Mouse (Mus musculus): ENCODE data around the gene Sec14l4.

Gene Sec14l4

DNA sequence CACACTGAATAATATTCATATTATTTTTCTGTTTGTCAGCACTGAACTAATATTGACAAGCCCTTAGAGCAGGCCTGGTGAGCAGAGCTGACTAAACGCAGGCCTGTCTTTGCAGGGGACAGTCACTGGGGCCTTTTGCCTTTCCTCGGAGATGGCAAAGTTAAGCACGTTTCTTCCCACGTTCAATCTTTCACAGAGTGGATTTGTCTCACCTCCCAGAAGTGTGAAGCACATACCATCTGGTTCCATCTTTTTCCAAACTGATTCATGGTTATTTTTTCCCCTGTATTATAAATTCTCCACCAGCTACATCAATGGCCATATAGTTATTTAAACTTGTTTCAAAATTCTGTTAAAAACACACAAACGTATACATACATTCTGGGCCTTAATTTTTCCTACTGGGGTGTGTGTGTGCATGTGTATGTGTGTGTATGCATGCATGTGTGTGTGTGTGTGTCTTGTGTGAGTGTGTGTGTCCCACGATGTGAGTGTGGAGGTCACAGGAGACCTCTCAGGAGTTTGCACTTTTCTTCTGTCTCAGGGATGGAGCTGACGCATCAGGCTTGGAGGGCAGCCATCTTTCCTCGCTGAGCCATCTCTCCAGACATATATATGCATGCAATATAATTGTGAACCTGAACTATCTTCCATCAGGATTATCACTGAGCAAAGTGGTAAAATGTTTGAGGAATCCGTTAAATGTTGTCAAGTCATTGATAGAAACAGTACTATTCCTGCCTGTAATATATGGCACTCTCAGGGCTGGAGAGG is 3.5 kb upstream of the Sec14l4 start:
- no peak for DNase-seq (ENCODE audit: low spot score)

DNA sequence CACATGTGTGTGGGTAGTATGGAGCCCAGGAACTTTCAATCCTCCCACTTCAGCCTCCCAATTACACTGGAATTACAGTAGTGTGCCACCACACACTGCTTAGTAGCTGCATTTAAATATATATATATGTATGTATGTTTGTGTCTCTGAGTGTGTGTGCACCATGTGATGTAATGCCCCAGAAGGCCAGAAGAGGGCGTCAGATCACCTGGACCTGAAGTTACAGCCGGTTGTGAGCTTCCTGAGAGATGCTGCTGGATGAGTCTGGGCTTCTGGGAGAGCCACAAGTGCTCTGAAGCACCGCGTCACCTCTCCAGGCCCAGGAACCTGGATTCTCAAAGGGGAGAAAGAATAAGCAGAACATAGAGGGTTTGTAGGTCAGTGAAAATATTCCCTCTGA is 1.9 kb upstream of the Sec14l4 start:
- no peak for DNase-seq (ENCODE audit: low spot score)

DNA sequence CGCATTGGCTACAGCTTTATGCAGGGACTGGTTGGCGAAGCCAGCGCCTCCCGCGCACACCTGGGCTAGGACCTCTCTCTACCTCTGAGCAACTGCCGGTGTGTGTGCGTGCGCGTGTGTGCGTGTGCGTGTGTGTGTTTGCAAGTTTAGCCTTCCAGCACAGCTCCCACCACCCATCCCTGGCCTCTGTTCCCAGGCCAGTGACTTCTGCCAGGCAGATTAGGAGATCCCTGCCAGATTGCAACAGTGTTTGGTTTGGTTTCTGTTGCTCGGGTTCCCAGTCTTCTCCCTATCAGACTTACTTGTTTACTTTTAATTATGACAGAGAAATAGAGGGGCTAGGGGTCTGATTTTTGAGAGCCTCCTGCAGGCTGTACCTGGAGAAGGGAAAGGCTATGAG is 699 bp downstream of the Sec14l4 start:
- DNase-seq (ENCODE audit: low spot score): no peak

DNA sequence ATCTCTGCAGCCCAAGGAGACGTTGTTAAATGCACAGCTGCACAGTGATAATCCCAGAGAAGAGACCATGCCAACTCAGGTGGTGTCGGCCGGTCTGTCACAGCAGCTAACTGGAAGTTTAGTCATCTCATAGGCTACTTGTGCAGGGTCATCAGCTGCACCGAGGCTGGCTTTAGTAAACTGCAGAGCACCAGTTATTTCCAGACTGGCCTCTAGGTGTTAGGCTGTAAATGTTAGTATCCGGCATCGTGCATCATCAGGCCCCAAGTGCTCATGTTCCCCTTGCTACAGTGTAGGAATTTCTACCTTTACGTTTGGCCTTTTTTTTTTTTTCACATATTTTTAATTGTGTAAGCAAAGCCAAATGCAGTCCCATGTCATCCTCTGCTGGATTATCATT is 2.2 kb downstream of the Sec14l4 start:
- no peak for DNase-seq (ENCODE audit: low spot score)

DNA sequence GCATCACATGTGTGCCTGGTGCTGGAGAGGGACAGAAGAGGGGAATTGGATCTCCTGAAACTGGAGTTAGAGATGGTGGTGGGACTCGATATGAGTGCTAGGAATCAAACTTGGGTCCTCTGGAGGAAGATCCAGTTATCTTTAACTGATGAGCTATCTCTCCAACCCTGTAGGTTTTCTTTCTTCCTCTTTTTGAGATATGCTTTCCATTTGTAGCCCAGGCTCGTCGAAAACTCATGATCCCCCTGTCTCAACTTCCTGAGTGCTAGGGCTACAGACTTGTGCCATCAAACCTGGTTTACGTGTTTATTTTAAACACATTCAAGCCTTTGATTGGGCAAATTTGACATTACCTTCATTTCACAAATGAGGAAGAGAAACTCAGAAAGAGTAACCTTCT is 2.9 kb downstream of the Sec14l4 start:
- no peak for DNase-seq (ENCODE audit: low spot score)

DNA sequence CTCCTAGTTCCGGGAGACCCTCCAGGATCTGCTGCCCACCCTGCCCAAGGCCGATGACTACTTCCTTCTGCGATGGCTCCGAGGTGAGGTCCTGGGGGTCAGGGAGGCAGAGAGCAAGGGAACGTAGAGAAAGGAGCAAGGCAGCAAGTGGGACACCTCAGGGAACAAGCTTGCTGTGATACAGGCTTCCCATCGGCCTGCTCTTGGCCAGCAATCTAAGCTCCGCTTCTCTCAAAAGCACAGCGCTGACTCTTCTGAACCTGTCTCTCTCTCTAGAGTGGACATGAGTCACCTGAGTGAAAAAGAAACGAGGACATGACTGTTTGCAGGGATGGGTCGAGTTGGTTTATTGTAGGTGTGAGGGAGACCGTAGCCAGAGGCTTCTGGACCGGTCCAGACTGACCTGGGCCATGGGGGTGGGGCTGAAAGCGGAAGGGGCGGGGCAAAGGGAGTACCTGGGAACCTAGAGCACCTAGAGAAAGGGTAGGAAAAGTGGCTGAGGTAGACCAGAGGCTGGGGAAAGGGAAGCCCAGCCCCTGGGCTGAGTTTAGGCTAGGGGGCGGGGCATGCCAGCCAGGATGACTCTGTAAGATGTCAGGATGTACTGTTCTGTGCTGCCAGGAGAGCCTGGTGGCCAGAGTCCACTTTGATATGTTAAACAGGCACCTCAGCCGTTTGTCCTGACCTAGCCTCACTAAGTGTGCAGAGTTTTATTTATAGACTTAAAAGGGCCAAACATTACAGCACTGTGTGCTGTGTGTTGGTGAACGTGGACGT is 4.0 kb downstream of the Sec14l4 start:
- DNase-seq (ENCODE audit: low spot score): peak; percentile 6

DNA sequence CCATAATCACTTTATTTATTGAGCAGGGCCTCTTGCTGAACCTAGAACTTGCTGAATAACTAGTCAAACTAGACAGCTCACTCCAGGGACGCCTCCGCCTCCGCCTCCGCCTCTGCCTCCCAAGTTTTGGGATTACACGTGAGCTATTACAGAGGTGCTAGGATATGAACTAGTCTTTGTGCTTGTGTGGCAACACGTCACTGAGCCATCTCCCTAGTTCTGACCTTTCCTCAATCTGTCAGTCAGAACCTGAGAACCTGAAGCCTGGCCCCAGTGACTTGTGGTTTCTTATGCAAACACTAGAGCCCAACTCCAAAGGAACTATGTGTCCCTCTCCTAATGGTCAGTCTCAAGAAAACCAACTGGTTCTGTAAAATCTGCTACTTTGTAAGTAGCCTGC is 4.7 kb downstream of the Sec14l4 start:
- no peak for DNase-seq (ENCODE audit: low spot score)

DNA sequence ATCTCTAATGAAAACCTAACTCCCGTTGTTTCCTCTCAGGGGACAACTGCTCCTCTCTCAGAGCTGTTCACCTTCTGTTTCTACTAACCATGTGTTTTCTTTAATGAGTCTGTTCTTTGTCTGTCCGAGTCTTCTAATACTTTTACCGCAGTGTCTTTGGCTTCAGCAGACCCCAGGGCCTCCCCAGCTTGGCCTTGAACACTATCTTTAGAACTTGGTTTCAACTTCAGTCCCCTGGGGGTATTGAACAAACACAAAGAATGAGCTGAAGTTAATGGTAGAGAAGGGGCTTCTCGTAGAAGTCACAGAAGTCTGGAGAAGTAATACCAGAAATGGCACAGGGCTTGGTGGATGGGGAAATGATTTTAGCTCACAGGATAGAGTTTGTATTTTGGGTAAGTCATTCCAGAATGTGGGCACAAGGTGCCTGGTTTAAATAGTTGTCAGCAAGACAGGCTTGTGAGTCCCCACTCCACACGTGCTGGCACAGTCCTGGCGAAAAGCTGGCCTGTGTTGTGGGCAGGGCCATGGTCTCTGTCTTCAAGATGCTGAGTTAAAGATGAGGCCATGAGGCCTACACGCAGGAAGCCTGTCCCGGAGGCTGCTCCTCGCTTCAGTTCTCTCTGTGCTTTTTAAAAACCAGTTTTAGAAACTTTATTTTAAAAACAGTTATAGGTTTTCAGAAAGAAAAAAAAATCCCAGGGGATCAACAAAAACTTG is 5.3 kb downstream of the Sec14l4 start:
- DNase-seq (ENCODE audit: low spot score): no peak

DNA sequence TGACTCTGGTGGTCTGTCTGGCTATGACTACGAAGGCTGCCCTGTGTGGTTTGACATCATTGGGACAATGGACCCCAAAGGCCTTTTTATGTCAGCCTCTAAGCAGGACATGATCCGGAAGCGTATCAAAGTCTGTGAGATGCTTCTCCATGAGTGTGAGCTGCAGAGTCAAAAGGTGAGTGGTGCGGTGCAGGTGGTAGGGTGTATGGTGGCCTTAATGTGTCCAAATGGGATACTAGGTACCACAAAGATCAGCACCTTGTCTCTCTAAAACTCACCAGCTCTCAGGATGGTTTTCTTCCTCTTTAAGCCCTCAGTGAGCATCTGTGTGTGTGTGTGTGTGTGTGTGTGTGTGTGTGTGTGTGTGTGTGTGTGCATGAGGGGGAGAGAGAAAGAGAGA is 8.7 kb downstream of the Sec14l4 start:
- DNase-seq (ENCODE audit: low spot score): no peak

DNA sequence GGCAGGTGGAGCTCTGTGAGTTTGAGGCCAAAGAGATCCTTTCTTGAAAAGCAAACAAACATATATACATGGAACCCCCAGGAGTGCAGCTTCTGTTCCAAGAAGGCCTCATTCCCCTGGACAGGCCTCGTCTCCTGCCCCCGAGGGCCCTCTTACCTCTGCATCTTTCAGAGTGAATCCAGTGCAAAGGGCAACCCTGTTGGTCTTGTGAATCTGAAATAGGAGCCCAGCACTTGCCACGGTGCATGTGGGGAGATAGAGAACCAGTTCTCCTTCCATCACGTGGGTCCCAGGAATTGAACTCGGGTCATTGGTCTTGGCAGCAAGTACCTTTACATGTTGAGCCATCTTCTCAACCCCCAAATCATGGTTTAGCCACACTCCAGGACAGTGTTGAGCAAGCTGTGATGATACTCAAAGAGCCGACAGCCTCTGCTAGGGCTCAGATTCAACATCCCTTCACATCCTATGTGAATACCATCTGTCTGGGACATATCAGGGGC is 9.9 kb downstream of the Sec14l4 start:
- DNase-seq (ENCODE audit: low spot score): no peak

DNA sequence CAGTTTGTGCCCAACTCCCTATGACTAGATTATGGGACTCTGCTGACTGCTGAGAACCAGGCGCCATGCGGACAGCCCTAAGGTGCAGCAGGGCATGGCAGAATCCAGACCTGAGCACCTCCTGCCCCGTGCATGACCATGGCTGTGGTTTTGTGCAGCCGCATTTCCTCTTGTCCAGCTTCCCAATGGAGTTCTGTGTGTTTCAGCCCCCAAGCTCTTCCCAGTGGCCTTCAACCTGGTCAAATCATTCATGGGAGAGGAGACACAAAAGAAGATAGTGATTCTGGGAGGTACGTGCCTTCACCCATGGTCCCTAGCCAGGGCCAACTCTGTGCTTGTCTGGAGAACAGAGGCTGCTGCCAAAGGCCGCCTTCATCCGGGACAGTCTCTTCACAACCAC is 11.8 kb downstream of the Sec14l4 start:
- DNase-seq (ENCODE audit: low spot score): no peak

DNA sequence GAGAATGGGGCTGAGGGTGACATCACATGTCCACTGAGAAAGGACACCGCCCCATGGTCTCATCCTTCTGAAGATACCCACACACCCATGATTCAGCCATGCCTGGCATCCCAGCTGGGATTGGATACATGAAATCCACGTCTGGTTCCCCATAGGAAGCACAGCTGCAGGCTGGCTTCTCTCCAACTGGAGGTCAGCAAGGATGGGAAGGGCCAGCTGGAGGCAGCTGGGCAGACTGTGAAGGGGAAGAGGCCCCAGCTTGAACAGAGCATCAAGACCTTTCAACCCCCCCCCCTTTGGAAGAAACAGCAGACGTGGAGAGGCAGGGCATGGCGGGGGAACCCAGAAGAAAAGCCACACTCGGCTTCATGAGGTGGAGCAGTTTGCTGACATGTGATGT is 15.3 kb downstream of the Sec14l4 start:
- no peak for DNase-seq (ENCODE audit: low spot score)

DNA sequence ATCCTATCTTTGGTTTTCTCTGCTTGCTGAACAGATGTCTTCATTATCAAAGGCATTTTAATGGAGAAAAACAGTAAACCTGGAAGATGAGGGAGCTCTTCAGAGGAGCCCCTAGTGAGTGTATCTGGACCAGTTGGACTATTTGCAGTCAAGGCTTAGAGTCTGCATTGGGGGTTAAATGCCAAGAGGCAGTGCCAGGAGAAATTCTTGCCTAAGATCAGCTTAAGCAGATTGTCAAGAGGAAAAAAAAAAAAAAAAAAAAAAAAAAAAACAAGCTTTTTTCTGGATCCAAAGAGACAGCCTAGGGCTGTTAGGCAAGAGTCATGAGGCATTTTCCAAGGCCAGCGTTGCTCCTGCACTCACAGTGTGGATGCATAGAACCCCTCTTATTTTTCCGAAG is 16.5 kb downstream of the Sec14l4 start:
- DNase-seq (ENCODE audit: low spot score): no peak

DNA sequence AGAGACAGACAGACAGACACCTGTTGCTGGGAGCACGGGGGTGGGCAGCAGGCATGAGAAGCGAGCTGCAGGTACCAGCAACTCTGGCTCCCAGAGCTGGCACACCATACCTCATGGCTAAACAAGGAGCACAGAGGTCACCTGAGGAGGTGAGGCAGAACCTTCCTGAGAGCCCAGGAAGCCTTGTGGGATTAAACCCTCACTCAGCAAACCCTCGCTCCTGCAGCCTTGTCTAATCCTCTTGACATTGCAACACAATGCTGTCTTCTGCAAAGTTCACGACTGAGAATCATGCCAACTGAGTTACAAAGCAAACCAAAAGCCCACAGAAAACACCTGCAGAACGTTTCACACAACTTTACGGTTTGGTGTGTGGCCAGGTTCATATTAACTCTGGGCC is 17.2 kb downstream of the Sec14l4 start:
- DNase-seq (ENCODE audit: low spot score): no peak

DNA sequence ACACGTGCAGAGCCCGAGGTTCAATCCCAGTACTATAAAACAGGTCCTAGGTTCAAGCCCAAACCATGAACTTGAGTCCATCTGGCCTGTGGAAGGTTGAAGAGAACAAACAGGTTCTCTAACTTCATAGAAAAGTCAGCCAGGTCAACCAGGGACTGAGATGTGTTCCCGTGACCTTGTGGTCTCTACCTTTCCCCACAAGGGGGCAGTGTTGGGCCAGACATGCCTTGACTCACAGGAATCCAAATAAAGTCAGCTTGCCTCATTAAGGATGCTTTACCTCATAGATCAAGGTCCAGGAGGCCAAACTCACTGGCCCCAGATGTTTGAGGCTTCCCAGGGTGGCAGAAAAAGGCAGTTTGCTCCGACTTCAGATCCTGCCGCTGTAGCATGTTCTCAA is 22.3 kb downstream of the Sec14l4 start:
- DNase-seq (ENCODE audit: low spot score): peak; percentile 70

DNA sequence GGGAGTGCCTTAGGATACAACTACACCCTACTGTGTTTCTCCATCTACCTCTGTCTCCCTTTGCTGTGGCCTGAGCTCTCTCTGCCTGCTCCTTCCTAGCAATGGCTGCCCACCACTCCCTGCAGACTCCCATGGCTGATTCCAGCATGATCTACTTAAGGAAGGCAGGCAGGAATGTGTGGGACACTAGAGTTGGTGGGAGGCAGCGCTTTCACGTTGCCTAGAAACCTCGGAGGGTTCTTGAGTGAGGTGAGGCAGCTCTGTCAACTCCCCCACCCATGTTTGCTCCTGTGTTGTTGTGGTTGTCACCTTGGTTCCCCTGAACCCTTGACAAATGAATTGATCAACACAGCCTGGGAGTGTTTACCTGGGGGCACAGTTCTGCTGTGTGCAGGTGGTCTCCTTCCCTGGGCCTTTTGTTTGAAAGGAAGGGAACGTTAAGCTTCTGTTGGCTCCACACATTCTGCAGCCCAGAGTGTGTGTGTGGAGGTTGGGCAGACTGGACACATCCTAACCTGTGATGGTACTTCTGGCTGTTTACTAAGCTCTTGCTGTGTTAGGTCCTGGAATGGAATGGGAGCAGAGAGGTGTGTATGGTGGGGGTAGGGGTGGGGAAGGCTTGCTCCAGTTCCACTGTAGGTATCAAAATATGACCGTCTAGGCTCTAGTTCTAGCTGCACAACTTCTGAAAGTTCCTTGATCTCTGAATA is 29.8 kb downstream of the Sec14l4 start:
- DNase-seq (ENCODE audit: low spot score): no peak

DNA sequence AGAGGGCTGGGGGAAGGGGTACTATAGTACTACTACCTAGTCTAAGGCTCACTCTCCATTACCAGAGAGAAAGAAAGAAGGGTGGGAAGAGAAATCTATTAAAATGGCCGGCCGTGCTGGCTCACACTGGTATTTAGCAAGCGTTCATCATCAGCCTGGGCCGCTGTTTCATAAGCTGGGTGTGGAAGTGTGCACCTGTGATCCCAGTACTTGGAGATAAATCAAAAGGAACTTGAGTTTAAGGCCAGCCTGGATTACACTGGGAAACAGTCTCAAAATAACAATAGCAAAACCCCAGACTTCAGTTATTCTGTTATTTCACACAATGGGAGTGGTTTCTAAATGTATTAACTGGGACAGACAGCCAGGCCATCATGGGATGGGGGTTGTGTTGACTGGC is 31.3 kb downstream of the Sec14l4 start:
- no peak for DNase-seq (ENCODE audit: low spot score)

DNA sequence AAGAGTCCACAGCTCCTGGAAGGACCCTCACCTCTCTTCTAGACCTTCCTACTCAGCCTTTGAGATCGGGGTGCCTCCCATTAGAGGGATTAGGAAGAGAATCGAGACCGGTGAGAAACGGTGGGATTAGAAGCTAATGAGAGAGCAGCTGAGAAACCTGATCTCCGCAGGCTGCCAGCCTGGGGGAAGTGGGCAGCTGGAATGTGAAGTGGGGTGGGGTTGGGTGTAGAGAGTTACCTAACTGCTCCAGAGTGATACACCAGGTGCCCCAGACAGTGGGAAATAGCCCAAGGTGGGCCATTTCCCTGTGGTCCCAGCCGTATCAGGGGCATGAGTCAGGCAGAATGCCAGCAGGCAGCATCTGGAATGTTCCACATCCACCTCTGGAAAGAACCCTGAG is 31.7 kb downstream of the Sec14l4 start:
- no peak for DNase-seq (ENCODE audit: low spot score)

DNA sequence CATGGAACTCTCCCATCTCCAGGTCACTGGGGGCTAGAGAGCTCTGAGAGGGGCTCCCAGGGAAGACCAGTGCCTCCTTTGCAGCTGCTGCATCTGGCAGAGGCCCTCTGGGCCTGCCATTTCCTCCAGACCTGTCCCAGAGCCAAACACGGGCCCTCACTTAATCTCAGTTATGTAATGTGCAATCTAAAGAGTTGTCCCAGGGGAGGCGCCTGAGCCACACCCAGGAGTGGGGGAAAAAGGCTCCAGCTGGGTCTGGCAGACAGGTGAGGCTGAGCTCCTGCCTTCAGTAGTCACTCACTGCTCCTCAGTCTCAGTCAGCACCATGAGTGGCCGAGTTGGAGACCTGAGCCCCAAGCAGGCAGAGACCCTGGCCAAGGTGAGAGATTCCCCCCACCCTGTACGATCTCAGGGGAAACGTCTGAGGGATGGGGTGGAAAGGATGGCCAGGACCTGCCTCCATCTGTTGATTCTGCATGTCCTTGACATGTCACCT is 33.4 kb downstream of the Sec14l4 start, which contains the start of gene Sec14l3:
Gene Sec14l3, plus strand, starts transcription at position 215 of the 496 bp plus-strand sequence.
- no peak for DNase-seq (ENCODE audit: low spot score)

DNA sequence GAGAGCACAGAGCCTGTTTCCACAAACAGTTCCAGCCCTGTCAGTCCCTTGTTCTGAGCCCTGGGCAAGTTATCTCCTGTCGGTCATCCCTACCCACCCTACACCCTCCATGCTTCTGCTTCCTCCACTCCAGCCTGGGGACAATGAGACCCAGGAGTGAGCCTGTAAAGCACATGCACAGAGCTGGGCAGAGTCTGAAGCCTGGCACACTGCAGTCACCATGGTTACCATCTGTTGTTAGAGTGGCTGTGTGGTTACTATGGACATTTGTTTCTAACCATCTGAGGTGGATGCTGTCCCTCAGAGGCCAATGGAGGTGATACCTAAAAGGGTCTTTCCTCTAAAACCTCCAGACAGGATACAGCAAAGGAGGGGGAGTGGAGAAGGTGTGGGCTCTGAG is 38.4 kb downstream of the Sec14l4 start:
- no peak for DNase-seq (ENCODE audit: low spot score)

DNA sequence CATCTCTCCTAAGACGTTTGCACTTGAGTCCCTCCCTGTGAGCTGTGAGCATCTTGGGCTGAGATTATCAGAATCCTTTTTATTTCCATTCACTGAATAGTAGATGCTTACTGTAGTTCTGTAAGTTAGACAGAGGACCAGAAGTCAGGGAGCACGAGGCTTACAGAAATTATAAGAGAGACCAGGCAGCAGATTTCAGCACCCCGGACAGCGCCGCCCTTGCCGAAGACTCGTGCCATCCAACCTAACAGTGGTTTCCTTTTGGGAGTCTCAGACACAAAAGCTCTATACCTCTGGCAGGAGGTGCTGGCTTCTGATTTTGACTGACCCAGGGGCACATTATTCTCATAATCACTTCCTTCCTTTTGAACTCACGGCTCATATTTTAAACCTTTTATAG is 45.4 kb downstream of the Sec14l4 start:
- peak; percentile 46 for DNase-seq (ENCODE audit: low spot score)

Data from urinary bladder, postnatal 14 days (tissue).